Mouse (Mus musculus) megakaryocyte, adult 5-6 weeks (primary cell): Measurements from ENCODE around the gene Scaf4. TPM values are rescaled to one million over a fixed set of nuclear protein-coding genes. Genes with fewer than 3 reads are reported as not detected.
"Not testable (repeated sequence)": the region's sequence is repeated elsewhere in the genome, so short reads cannot be mapped to it uniquely, and the experiment has no call there.

Experiments used
- ATAC-seq: 2 replicates; pipeline ENCODE4 v1.8.0; 2016; ENCODE audit warnings: mild to moderate bottlenecking, inconsistent platforms; ENCODE audit not compliant: poor library complexity, severe bottlenecking
- total RNA-seq, 2 experiments: library from RNA; stranded (forward) in 1 of 2; stranded (reverse) in 1 of 2; fragments of 153-499, 151-499 nt in 1 of 2; fragments of 221-1000, 200-1000 nt in 1 of 2; gene quantifications; 2 replicates each; pipeline versions ENCODE4 v1.2.3 to v1.2.4; 2015 to 2017

The Scaf4 gene
- total RNA-seq, 2 experiments from 2014 or later, result 19.2 to 58.4 TPM

- no peak for ATAC-seq
These were observed 13.4 kb upstream of the Scaf4 start for GRCm38 (mm10) chr16:90297479-90298425.

GRCm38 (mm10) chr16:90291675-90292074 lies 7.4 kb upstream of the Scaf4 start:
- no peak for ATAC-seq

GRCm38 (mm10) chr16:90290962-90291361 lies 6.7 kb upstream of the Scaf4 start:
- no peak for ATAC-seq

GRCm38 (mm10) chr16:90284916-90285315 lies 613 bp upstream of the Scaf4 start:
- 0 out of 2 replicates have a peak, but pooled peaks have one; percentile 0 for ATAC-seq

- ATAC-seq, result peak; percentile 12
These were observed 918 bp downstream of the Scaf4 start for GRCm38 (mm10) chr16:90283266-90283904.

- peak; percentile 53 for ATAC-seq
These were observed 1.6 kb downstream of the Scaf4 start for GRCm38 (mm10) chr16:90282620-90283265.

GRCm38 (mm10) chr16:90281406-90281805 lies 2.9 kb downstream of the Scaf4 start:
- no peak for ATAC-seq

GRCm38 (mm10) chr16:90280989-90281388 lies 3.3 kb downstream of the Scaf4 start:
- ATAC-seq, result no peak

- ATAC-seq, result no peak
These were observed 3.8 kb downstream of the Scaf4 start for GRCm38 (mm10) chr16:90280515-90280914.

GRCm38 (mm10) chr16:90279058-90279457 lies 5.2 kb downstream of the Scaf4 start:
- ATAC-seq, result peak; percentile 63

GRCm38 (mm10) chr16:90275521-90275920 lies 8.8 kb downstream of the Scaf4 start:
- ATAC-seq, result no peak

GRCm38 (mm10) chr16:90266581-90266980 lies 17.7 kb downstream of the Scaf4 start:
- ATAC-seq, result no peak

GRCm38 (mm10) chr16:90265106-90265505 lies 19.2 kb downstream of the Scaf4 start:
- ATAC-seq, result no peak

GRCm38 (mm10) chr16:90264021-90264420 lies 20.3 kb downstream of the Scaf4 start:
- no peak for ATAC-seq

- ATAC-seq, result no peak
These were observed 22.5 kb downstream of the Scaf4 start for GRCm38 (mm10) chr16:90261791-90262190.

GRCm38 (mm10) chr16:90260097-90260496 lies 24.2 kb downstream of the Scaf4 start:
- ATAC-seq, result no peak

GRCm38 (mm10) chr16:90259623-90260022 lies 24.7 kb downstream of the Scaf4 start:
- ATAC-seq, result no peak

- peak; percentile 54 for ATAC-seq
These were observed 25.4 kb downstream of the Scaf4 start for GRCm38 (mm10) chr16:90258950-90259349.

- ATAC-seq, result no peak
These were observed 31.8 kb downstream of the Scaf4 start for GRCm38 (mm10) chr16:90252521-90252920.

- ATAC-seq, result not testable (repeated sequence)
These were observed 33.0 kb downstream of the Scaf4 start for GRCm38 (mm10) chr16:90251256-90251655.

- no peak for ATAC-seq
These were observed 34.2 kb downstream of the Scaf4 start for GRCm38 (mm10) chr16:90250099-90250498.
